Mouse (Mus musculus) heart, embryonic 14.5 days (tissue): ENCODE data around the gene Cd300e. TPM values are rescaled to one million over a fixed set of nuclear protein-coding genes. Genes with fewer than 3 reads are reported as not detected.

Experiments used
- ATAC-seq: fragments of 200-750 bp; cut with Nextera tagmentation; 2 replicates; pipeline ENCODE4 v1.8.0; 2017; ENCODE audit warnings: low read depth, moderate TSS enrichment; ENCODE audit not compliant: insufficient number of reproducible peaks, insufficient read depth, low FRiP score
- H3K27ac ChIP-seq, 2 experiments: fragments of 200-500 bp in 1 of 2; fragments of 300-500 bp in 1 of 2; sonication (generic) in 1 of 2; replicated peaks in 1 of 2; 2 replicates each; pipeline ENCODE4 v1.5.1; 2012 to 2014; ENCODE audit warnings: low read depth in 2 of 2, low read length in 2 of 2, control low read depth in 1 of 2, mild to moderate bottlenecking in 1 of 2, mixed read lengths in 1 of 2; ENCODE audit not compliant: control insufficient read depth in 1 of 2, insufficient read depth in 1 of 2
- H3K27me3 ChIP-seq: fragments of 300-500 bp; sonication (generic); 2 replicates; pipeline ENCODE4 v1.6.1; 2014; ENCODE audit warnings: mild to moderate bottlenecking, low read length, control low read depth; ENCODE audit not compliant: control insufficient read depth, insufficient read depth
- H3K36me3 ChIP-seq: fragments of 300-500 bp; sonication (generic); 2 replicates; pipeline ENCODE4 v1.6.1; 2014; ENCODE audit warnings: mild to moderate bottlenecking, control low read depth, low read length, mixed read lengths; ENCODE audit not compliant: control insufficient read depth, insufficient read depth
- H3K4me1 ChIP-seq, 2 experiments: fragments of 200-500 bp in 1 of 2; fragments of 300-500 bp in 1 of 2; sonication (generic) in 1 of 2; 2 replicates each; pipeline ENCODE4 v1.6.1; 2012 to 2014; ENCODE audit warnings: low read length in 2 of 2, control low read depth in 1 of 2, mixed read lengths in 1 of 2; ENCODE audit not compliant: control insufficient read depth in 2 of 2, insufficient read depth in 2 of 2
- H3K4me2 ChIP-seq: fragments of 300-500 bp; sonication (generic); 2 replicates; pipeline ENCODE4 v1.6.1; 2014; ENCODE audit warnings: mild to moderate bottlenecking, low read length
- H3K4me3 ChIP-seq, 2 experiments: fragments of 200-500 bp in 1 of 2; fragments of 300-500 bp in 1 of 2; sonication (generic) in 1 of 2; 2 replicates each; pipeline ENCODE4 v1.5.1; 2012 to 2014; ENCODE audit warnings: low read length in 2 of 2, mild to moderate bottlenecking in 2 of 2, control low read depth in 1 of 2, low read depth in 1 of 2, moderate library complexity in 1 of 2; ENCODE audit not compliant: control insufficient read depth in 1 of 2, insufficient read depth in 1 of 2
- H3K9ac ChIP-seq: fragments of 300-500 bp; sonication (generic); 2 replicates; pipeline ENCODE4 v1.6.1; 2014; ENCODE audit warnings: mild to moderate bottlenecking, low read length
- H3K9me3 ChIP-seq: fragments of 300-500 bp; sonication (generic); 2 replicates; pipeline ENCODE4 v1.6.1; 2016; ENCODE audit warnings: low read length, control low read depth; ENCODE audit not compliant: control insufficient read depth
- WGBS: fragments of 180-500 bp; shearing (Covaris S2); extraction: QIAGEN DNeasy Blood & Tissue Kit; methylation state at CpG from one replicate; pipeline ENCODE4 v1.1.7; 2014; 5-methylcytosine and 5-hydroxymethylcytosine counted together
- polyA plus RNA-seq: library from polyadenylated mRNA; unstranded; fragments of >200 nt; fragmentation: Nextera tagmentation; extraction: Ambion mirVana; gene quantifications from 2 replicates; pipeline ENCODE4 v1.2.1, GENCODE M21; 2014

The Cd300e gene
- polyA plus RNA-seq, 1 experiment from 2014 or later = not detected

- WGBS = 13% methylated on average over 9 of the region's 9 CpGs
- peak overlapping the region; percentile 23; the same call in 1 of the 2 replicates for H3K4me2 ChIP-seq
- H3K4me3 ChIP-seq = no peak overlapping the region
- H3K27me3 ChIP-seq = no peaks in the 10 kb centered on the region
- H3K4me1 ChIP-seq = peaks cover 4 to 5% of the 10 kb centered on the region in 2 experiments; a peak in 3 of 4 replicates
- ATAC-seq = no peak
- H3K9me3 ChIP-seq = no peaks in the 10 kb centered on the region
- H3K36me3 ChIP-seq = no peaks in the 10 kb centered on the region
- H3K27ac ChIP-seq = no peak overlapping the region
- no peak overlapping the region for H3K9ac ChIP-seq
Observed at GRCm38 (mm10) chr11:115071015-115071551, 9.1 kb upstream of the Cd300e start.

GRCm38 (mm10) chr11:115066768-115067167 lies 4.8 kb upstream of the Cd300e start:
- Histone ChIP-seq H3K9me3 (no peaks in the 10 kb centered on the region), H3K27me3 (no peaks in the 10 kb centered on the region), H3K4me3 (no peak overlapping the region), H3K27ac (no peak overlapping the region), H3K36me3 (no peaks in the 10 kb centered on the region), H3K4me2 (no peak overlapping the region), H3K4me1 (peaks cover under 1 to 4% of the 10 kb centered on the region in 2 experiments; a peak in 2 of 4 replicates), H3K9ac (no peak overlapping the region)
- no peak for ATAC-seq
- WGBS = 60% methylated on average over 6 of the region's 6 CpGs

- Histone ChIP-seq H3K9ac (no peak overlapping the region), H3K9me3 (no peaks in the 10 kb centered on the region), H3K4me2 (no peak overlapping the region), H3K36me3 (no peaks in the 10 kb centered on the region), H3K27me3 (no peaks in the 10 kb centered on the region), H3K27ac (no peak overlapping the region), H3K4me1 (no peaks in the 10 kb centered on the region), H3K4me3 (no peak overlapping the region)
- ATAC-seq = no peak
- WGBS = 62% methylated on average over 2 of the region's 2 CpGs
Observed at GRCm38 (mm10) chr11:115059797-115060196, 2.2 kb downstream of the Cd300e start.

- no peaks in the 10 kb centered on the region for H3K27me3 ChIP-seq
- H3K4me1 ChIP-seq = no peaks in the 10 kb centered on the region
- WGBS = 66% methylated on average over 4 of the region's 4 CpGs
- no peak overlapping the region for H3K9ac ChIP-seq
- H3K4me3 ChIP-seq = no peak overlapping the region
- no peaks in the 10 kb centered on the region for H3K36me3 ChIP-seq
- no peaks in the 10 kb centered on the region for H3K9me3 ChIP-seq
- H3K27ac ChIP-seq = no peak overlapping the region
- no peak for ATAC-seq
- no peak overlapping the region for H3K4me2 ChIP-seq
Observed at GRCm38 (mm10) chr11:115058701-115059100, 3.3 kb downstream of the Cd300e start.

- Histone ChIP-seq H3K4me2 (no peak overlapping the region), H3K4me3 (no peak overlapping the region), H3K27me3 (no peaks in the 10 kb centered on the region), H3K4me1 (no peaks in the 10 kb centered on the region), H3K9ac (no peak overlapping the region), H3K27ac (no peak overlapping the region), H3K36me3 (no peaks in the 10 kb centered on the region), H3K9me3 (no peaks in the 10 kb centered on the region)
- ATAC-seq = no peak
Observed at GRCm38 (mm10) chr11:115054537-115054936, 7.4 kb downstream of the Cd300e start.

GRCm38 (mm10) chr11:115052991-115053390 lies 9.0 kb downstream of the Cd300e start:
- no peaks in the 10 kb centered on the region for H3K4me1 ChIP-seq
- H3K4me3 ChIP-seq = no peak overlapping the region
- H3K27me3 ChIP-seq = no peaks in the 10 kb centered on the region
- H3K9ac ChIP-seq = no peak overlapping the region
- no peaks in the 10 kb centered on the region for H3K36me3 ChIP-seq
- no peaks in the 10 kb centered on the region for H3K9me3 ChIP-seq
- WGBS = 89% methylated on average over 1 of the region's 1 CpGs
- ATAC-seq = no peak
- no peak overlapping the region for H3K4me2 ChIP-seq
- no peak overlapping the region for H3K27ac ChIP-seq

GRCm38 (mm10) chr11:115052206-115052605 lies 9.8 kb downstream of the Cd300e start:
- Histone ChIP-seq H3K36me3 (no peaks in the 10 kb centered on the region), H3K9me3 (no peaks in the 10 kb centered on the region), H3K27me3 (no peaks in the 10 kb centered on the region), H3K4me3 (no peak overlapping the region), H3K9ac (no peak overlapping the region), H3K4me2 (no peak overlapping the region), H3K27ac (no peak overlapping the region), H3K4me1 (no peaks in the 10 kb centered on the region)
- no peak for ATAC-seq
- 2% methylated on average over 9 of the region's 9 CpGs for WGBS

- no peak for ATAC-seq
- Histone ChIP-seq H3K4me3 (no peak overlapping the region), H3K27me3 (no peaks in the 10 kb centered on the region), H3K9me3 (no peaks in the 10 kb centered on the region), H3K9ac (no peak overlapping the region), H3K4me2 (no peak overlapping the region), H3K4me1 (no peaks in the 10 kb centered on the region), H3K27ac (no peak overlapping the region), H3K36me3 (no peaks in the 10 kb centered on the region)
- 31% methylated on average over 3 of the region's 3 CpGs for WGBS
Observed at GRCm38 (mm10) chr11:115049282-115049895, 12.6 kb downstream of the Cd300e start.
